Mouse (Mus musculus): ENCODE results near the gene Lrch1. TPM values are rescaled to one million over a fixed set of nuclear protein-coding genes. Genes with fewer than 3 reads are reported as not detected.

Lrch1 gene
- polyA plus RNA-seq, 1 experiment from 2014 or later = 12.6 TPM

GRCm38 (mm10) chr14:74921471-74921870 lies 26.2 kb downstream of the Lrch1 start:
- 94% methylated on average over 9 of the region's 9 CpGs for WGBS
- H3K4me3 ChIP-seq (ENCODE audit: low read depth, low read length) = no peak overlapping the region
- DNase-seq (ENCODE audit: low spot score) = no peak
- no peak overlapping the region for H3K27ac ChIP-seq (ENCODE audit: low read depth, low read length)
- no peaks in the 10 kb centered on the region for H3K36me3 ChIP-seq (ENCODE audit: control insufficient read depth, insufficient read depth, low read length)
- no peak overlapping the region for H3K4me2 ChIP-seq (replicated peaks; ENCODE audit: low read depth, low read length)
- H3K4me1 ChIP-seq (replicated peaks; ENCODE audit: control insufficient read depth, insufficient read depth, low read length) = no peaks in the 10 kb centered on the region
- ATAC-seq (ENCODE audit: low FRiP score) = no peak
- no peaks in the 10 kb centered on the region for H3K9me3 ChIP-seq (ENCODE audit: control insufficient read depth, low read length)
- no peak overlapping the region for H3K9ac ChIP-seq (ENCODE audit: low read depth, low read length)
- H3K27me3 ChIP-seq (ENCODE audit: control insufficient read depth, insufficient read depth, low read length) = no peaks in the 10 kb centered on the region

- WGBS = 86% methylated on average over 7 of the region's 7 CpGs
Observed at GRCm38 (mm10) chr14:74919132-74919531, 28.5 kb downstream of the Lrch1 start.

GRCm38 (mm10) chr14:74918521-74919103 lies 29.1 kb downstream of the Lrch1 start:
- no peak overlapping the region for H3K9ac ChIP-seq (ENCODE audit: low read depth, low read length)
- no peak overlapping the region for H3K4me2 ChIP-seq (replicated peaks; ENCODE audit: low read depth, low read length)
- no peak for ATAC-seq (ENCODE audit: low FRiP score)
- no peaks in the 10 kb centered on the region for H3K36me3 ChIP-seq (ENCODE audit: control insufficient read depth, insufficient read depth, low read length)
- 91% methylated on average over 5 of the region's 5 CpGs for WGBS
- H3K4me1 ChIP-seq (replicated peaks; ENCODE audit: control insufficient read depth, insufficient read depth, low read length) = no peaks in the 10 kb centered on the region
- H3K27ac ChIP-seq (ENCODE audit: low read depth, low read length) = no peak overlapping the region
- H3K27me3 ChIP-seq (ENCODE audit: control insufficient read depth, insufficient read depth, low read length) = no peaks in the 10 kb centered on the region
- no peak overlapping the region for H3K4me3 ChIP-seq (ENCODE audit: low read depth, low read length)
- DNase-seq (ENCODE audit: low spot score) = no peak
- H3K9me3 ChIP-seq (ENCODE audit: control insufficient read depth, low read length) = no peaks in the 10 kb centered on the region

More at GRCm38 (mm10) chr14:74919132-74919531, 28.5 kb downstream of the Lrch1 start:
- Histone ChIP-seq H3K27me3 (ENCODE audit: control insufficient read depth, insufficient read depth, low read length) (no peaks in the 10 kb centered on the region), H3K9ac (ENCODE audit: low read depth, low read length) (no peak overlapping the region), H3K36me3 (ENCODE audit: control insufficient read depth, insufficient read depth, low read length) (no peaks in the 10 kb centered on the region), H3K4me1 (replicated peaks; ENCODE audit: control insufficient read depth, insufficient read depth, low read length) (no peaks in the 10 kb centered on the region), H3K27ac (ENCODE audit: low read depth, low read length) (no peak overlapping the region), H3K4me2 (replicated peaks; ENCODE audit: low read depth, low read length) (no peak overlapping the region), H3K4me3 (ENCODE audit: low read depth, low read length) (no peak overlapping the region), H3K9me3 (ENCODE audit: control insufficient read depth, low read length) (no peaks in the 10 kb centered on the region)
- DNase-seq (ENCODE audit: low spot score) (no peak), ATAC-seq (ENCODE audit: low FRiP score) (no peak)

- no peak overlapping the region for H3K4me2 ChIP-seq (replicated peaks; ENCODE audit: low read depth, low read length)
- DNase-seq (ENCODE audit: low spot score) = no peak
- no peaks in the 10 kb centered on the region for H3K27me3 ChIP-seq (ENCODE audit: control insufficient read depth, insufficient read depth, low read length)
- no peaks in the 10 kb centered on the region for H3K36me3 ChIP-seq (ENCODE audit: control insufficient read depth, insufficient read depth, low read length)
- H3K4me1 ChIP-seq (replicated peaks; ENCODE audit: control insufficient read depth, insufficient read depth, low read length) = no peaks in the 10 kb centered on the region
- ATAC-seq (ENCODE audit: low FRiP score) = no peak
- WGBS = 94% methylated on average over 5 of the region's 5 CpGs
- H3K9ac ChIP-seq (ENCODE audit: low read depth, low read length) = no peak overlapping the region
- no peaks in the 10 kb centered on the region for H3K9me3 ChIP-seq (ENCODE audit: control insufficient read depth, low read length)
- H3K27ac ChIP-seq (ENCODE audit: low read depth, low read length) = no peak overlapping the region
- H3K4me3 ChIP-seq (ENCODE audit: low read depth, low read length) = no peak overlapping the region
Observed at GRCm38 (mm10) chr14:74917504-74918124, 30.1 kb downstream of the Lrch1 start.

- Histone ChIP-seq H3K4me1 (replicated peaks; ENCODE audit: control insufficient read depth, insufficient read depth, low read length) (no peaks in the 10 kb centered on the region), H3K4me2 (replicated peaks; ENCODE audit: low read depth, low read length) (no peak overlapping the region), H3K27ac (ENCODE audit: low read depth, low read length) (no peak overlapping the region), H3K9ac (ENCODE audit: low read depth, low read length) (no peak overlapping the region), H3K4me3 (ENCODE audit: low read depth, low read length) (no peak overlapping the region), H3K36me3 (ENCODE audit: control insufficient read depth, insufficient read depth, low read length) (no peaks in the 10 kb centered on the region), H3K9me3 (ENCODE audit: control insufficient read depth, low read length) (no peaks in the 10 kb centered on the region), H3K27me3 (ENCODE audit: control insufficient read depth, insufficient read depth, low read length) (no peaks in the 10 kb centered on the region)
- ATAC-seq (ENCODE audit: low FRiP score) (no peak), DNase-seq (ENCODE audit: low spot score) (no peak)
- WGBS = 84% methylated on average over 4 of the region's 4 CpGs
Observed at GRCm38 (mm10) chr14:74916691-74917090, 31.0 kb downstream of the Lrch1 start.

- no peak overlapping the region for H3K27ac ChIP-seq (ENCODE audit: low read depth, low read length)
- no peaks in the 10 kb centered on the region for H3K4me1 ChIP-seq (replicated peaks; ENCODE audit: control insufficient read depth, insufficient read depth, low read length)
- H3K36me3 ChIP-seq (ENCODE audit: control insufficient read depth, insufficient read depth, low read length) = no peaks in the 10 kb centered on the region
- no peaks in the 10 kb centered on the region for H3K27me3 ChIP-seq (ENCODE audit: control insufficient read depth, insufficient read depth, low read length)
- DNase-seq (ENCODE audit: low spot score) (no peak), ATAC-seq (ENCODE audit: low FRiP score) (no peak)
- 57% methylated on average over 8 of the region's 8 CpGs for WGBS
- H3K9ac ChIP-seq (ENCODE audit: low read depth, low read length) = no peak overlapping the region
- H3K9me3 ChIP-seq (ENCODE audit: control insufficient read depth, low read length) = no peaks in the 10 kb centered on the region
- H3K4me2 ChIP-seq (replicated peaks; ENCODE audit: low read depth, low read length) = no peak overlapping the region
- H3K4me3 ChIP-seq (ENCODE audit: low read depth, low read length) = no peak overlapping the region
Observed at GRCm38 (mm10) chr14:74916075-74916474, 31.6 kb downstream of the Lrch1 start.

- Histone ChIP-seq H3K4me2 (replicated peaks; ENCODE audit: low read depth, low read length) (no peak overlapping the region), H3K27me3 (ENCODE audit: control insufficient read depth, insufficient read depth, low read length) (no peaks in the 10 kb centered on the region), H3K9me3 (ENCODE audit: control insufficient read depth, low read length) (no peaks in the 10 kb centered on the region), H3K27ac (ENCODE audit: low read depth, low read length) (no peak overlapping the region), H3K4me3 (ENCODE audit: low read depth, low read length) (no peak overlapping the region), H3K4me1 (replicated peaks; ENCODE audit: control insufficient read depth, insufficient read depth, low read length) (no peaks in the 10 kb centered on the region), H3K9ac (ENCODE audit: low read depth, low read length) (no peak overlapping the region), H3K36me3 (ENCODE audit: control insufficient read depth, insufficient read depth, low read length) (no peaks in the 10 kb centered on the region)
- ATAC-seq (ENCODE audit: low FRiP score) = no peak
- 90% methylated on average over 2 of the region's 2 CpGs for WGBS
- DNase-seq (ENCODE audit: low spot score) = no peak
Observed at GRCm38 (mm10) chr14:74915658-74916057, 32.0 kb downstream of the Lrch1 start.

- 68% methylated on average over 9 of the region's 9 CpGs for WGBS
- H3K27me3 ChIP-seq (ENCODE audit: control insufficient read depth, insufficient read depth, low read length) = no peaks in the 10 kb centered on the region
- H3K9ac ChIP-seq (ENCODE audit: low read depth, low read length) = no peak overlapping the region
- ATAC-seq (ENCODE audit: low FRiP score) (no peak), DNase-seq (ENCODE audit: low spot score) (no peak)
- no peaks in the 10 kb centered on the region for H3K9me3 ChIP-seq (ENCODE audit: control insufficient read depth, low read length)
- H3K36me3 ChIP-seq (ENCODE audit: control insufficient read depth, insufficient read depth, low read length) = no peaks in the 10 kb centered on the region
- no peak overlapping the region for H3K27ac ChIP-seq (ENCODE audit: low read depth, low read length)
- no peaks in the 10 kb centered on the region for H3K4me1 ChIP-seq (replicated peaks; ENCODE audit: control insufficient read depth, insufficient read depth, low read length)
- H3K4me2 ChIP-seq (replicated peaks; ENCODE audit: low read depth, low read length) = no peak overlapping the region
- no peak overlapping the region for H3K4me3 ChIP-seq (ENCODE audit: low read depth, low read length)
Observed at GRCm38 (mm10) chr14:74915025-74915424, 32.7 kb downstream of the Lrch1 start.
